Mouse (Mus musculus): ENCODE data around the gene Psmb9. TPM values are rescaled to one million over a fixed set of nuclear protein-coding genes. Genes with fewer than 3 reads are reported as not detected.

Psmb9 gene
- total RNA-seq, 2 experiments from 2014 or later: 1.8 to 2.2 TPM

DNA sequence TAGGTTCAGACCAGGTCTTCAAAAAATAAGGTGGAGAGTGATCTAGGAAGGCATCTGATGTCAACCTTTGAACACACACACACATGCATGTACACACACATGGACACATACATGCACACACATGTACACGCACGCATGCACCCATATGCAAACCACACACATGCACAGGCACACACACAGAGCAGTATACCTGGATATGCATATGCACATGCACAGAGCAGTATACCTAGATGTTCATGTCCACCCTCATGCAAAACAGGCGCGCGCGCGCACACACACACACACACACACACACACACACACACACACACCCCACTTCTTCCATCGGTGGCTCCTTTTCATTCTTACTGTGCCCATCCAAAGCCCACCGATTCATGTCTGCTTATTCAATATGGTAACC, 20.3 kb upstream of the Psmb9 start:
- DNase-seq (ENCODE audit: low spot score in 2 of 2): no peak
- intact Hi-C loops (cut with DNase I): no loop called here

DNA sequence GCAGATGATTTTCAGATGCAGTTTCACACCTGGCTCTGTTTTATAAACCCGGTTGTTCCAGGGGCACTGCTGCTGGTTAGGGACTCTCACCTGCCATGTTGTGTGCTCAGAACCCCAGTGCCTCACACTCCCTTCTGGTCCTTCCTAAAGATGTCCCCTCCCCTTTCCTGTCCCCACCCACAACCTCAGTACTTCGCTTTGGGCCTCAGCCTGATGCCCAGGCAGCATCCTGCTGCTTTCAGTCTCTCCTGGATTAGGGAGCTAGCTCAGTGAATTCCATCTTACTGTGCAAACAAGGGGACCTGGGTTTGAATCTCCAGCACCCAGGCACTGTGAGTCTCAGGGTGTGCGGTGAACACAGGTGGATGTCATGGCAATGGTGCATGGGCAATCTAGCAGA, 19.9 kb upstream of the Psmb9 start:
- intact Hi-C loops (cut with DNase I): no loop called here
- no peak for DNase-seq (ENCODE audit: low spot score in 2 of 2)

DNA sequence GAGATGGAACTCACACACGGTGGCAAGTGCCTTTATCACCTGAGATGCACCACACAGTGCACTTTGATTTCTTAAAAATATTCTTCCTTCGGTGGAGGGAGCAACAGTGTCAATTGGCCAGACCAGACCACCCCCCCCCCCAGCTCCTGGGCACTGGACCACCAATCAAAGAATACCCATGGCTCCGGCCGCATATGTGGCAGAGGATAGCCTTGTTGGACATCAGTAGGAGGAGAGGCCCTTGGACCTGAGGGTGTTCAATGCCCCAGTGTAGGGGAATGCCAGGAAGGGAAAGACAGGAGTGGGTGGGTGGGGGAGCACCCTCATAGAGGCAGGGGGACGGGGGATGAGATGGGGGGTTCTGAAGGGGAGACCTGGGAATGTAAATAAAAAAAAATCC, 19.2 kb upstream of the Psmb9 start:
- no peak for DNase-seq (ENCODE audit: low spot score in 2 of 2)
- intact Hi-C loops (cut with DNase I): no loop called here

DNA sequence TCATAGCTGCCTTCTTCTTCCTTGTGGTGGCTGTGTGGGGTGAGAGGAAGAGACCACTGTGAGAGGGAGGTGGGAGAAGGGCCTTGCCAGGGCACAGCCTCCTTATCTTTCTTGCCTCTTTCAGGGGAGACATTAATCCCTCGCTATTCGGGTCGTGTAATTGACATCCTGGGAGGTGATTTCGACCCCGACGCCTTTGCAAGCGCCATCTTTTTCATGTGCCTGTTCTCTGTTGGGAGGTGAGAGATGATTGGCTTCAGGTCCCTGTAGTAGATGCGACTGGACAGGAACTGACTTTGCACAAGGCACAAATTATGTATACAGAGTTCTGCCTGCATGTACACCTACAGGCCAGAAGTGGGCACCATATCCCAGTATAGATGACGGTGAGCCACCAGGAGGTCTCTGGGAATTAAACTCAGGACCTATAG, 18.2 kb upstream of the Psmb9 start:
- DNase-seq (ENCODE audit: low spot score in 2 of 2): peak in 1 of 2 experiments; percentile 38
- intact Hi-C loops (cut with DNase I): loop anchor here (2.0 kb wide), 1 partner anchor 35 kb away; no protein-coding TSS in a partner anchor

DNA sequence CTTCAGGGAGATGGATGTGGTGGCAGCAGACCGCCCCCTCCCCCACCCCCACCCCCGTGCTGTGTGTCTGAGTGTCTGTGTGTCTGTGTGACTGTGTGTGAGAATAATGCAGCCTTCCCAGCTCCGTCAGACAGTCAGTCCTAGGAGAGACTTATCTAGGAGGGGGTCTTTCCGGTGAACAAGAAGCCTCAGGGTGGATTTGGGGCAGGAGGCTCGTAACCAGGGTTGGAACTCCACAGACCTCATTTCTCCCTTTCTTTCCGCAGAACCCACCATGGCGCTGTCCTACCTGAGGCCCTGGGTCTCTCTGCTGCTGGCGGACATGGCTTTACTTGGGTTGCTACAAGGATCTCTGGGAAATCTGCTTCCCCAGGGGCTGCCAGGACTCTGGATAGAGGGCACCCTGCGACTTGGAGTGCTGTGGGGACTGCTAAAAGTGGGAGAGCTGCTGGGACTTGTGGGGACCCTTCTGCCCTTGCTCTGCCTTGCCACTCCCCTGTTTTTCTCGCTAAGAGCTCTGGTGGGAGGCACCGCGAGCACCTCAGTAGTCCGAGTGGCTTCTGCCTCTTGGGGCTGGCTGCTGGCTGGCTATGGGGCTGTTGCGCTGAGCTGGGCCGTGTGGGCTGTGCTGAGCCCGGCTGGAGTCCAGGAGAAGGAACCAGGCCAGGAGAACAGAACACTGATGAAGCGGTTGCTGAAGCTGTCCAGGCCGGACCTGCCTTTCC, 17.6 kb upstream of the Psmb9 start:
- intact Hi-C loops (cut with DNase I): loop anchor here (2.0 kb wide), 1 partner anchor 34 kb away; no protein-coding TSS in a partner anchor
- no peak for DNase-seq (ENCODE audit: low spot score in 2 of 2)

DNA sequence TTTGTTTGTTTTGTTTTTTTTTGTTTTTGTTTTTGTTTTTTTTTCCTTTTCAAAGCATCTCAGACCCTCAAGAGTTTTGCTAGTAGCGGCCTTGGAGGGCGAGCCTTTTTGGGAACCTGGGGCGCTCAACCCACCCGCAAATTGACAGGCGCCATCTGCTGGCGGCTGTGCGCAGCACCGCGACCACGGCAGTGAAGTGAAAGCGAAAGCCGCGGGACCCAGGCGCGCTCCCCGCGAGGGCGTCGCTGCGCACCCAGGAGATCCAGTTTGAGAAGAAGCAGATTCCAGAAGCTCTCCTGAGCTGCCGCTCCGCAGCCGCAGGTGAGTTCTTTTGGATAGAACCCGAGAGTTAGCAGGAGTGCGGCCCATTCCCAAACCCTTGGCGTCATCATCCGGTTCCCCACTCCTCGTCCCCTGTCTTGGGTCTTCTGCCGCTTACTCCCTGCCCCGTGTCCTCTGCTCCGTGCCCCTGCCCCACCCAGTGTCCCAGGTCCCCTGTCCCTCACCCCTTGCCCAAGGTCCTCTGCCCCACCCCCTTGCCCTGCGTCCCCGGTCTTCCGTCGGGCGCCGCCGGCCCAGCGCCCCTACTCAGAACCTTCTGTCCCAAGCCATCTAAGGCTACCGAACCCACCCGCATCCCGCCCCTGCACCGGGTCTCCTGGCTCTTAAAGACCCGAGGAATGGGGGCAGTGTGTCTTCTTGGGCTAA, 16.9 kb upstream of the Psmb9 start:
- DNase-seq (ENCODE audit: low spot score in 2 of 2): peak; percentile 72 to 88
- intact Hi-C loops (cut with DNase I): loop anchor here (2.0 kb wide), 1 partner anchor 34 kb away; no protein-coding TSS in a partner anchor

DNA sequence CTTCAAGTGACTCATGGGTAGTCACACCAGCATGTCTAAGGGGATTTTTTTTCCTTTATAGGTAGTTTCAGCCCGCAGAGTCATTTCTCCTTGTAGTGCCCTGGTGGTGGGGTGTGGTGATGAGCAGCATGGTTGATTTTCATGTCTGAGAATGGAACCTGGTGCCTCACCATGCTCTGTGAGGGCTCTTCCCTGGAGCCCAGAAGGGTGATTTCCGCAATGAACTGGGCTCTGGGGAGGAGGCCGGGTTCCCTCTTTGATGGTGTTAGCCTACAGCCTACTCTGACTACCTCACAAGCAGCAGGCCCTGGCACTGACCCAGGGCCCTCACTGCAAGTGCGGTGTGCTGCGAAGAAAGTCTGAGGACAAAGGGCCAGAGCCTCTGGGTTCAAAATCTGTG, 15.9 kb upstream of the Psmb9 start, which contains the start of gene Tap2:
Gene Tap2, plus strand, starts transcription at position 84 of the 400 bp plus-strand sequence.
- intact Hi-C loops (cut with DNase I): no loop called here
- DNase-seq (ENCODE audit: low spot score in 2 of 2): no peak

DNA sequence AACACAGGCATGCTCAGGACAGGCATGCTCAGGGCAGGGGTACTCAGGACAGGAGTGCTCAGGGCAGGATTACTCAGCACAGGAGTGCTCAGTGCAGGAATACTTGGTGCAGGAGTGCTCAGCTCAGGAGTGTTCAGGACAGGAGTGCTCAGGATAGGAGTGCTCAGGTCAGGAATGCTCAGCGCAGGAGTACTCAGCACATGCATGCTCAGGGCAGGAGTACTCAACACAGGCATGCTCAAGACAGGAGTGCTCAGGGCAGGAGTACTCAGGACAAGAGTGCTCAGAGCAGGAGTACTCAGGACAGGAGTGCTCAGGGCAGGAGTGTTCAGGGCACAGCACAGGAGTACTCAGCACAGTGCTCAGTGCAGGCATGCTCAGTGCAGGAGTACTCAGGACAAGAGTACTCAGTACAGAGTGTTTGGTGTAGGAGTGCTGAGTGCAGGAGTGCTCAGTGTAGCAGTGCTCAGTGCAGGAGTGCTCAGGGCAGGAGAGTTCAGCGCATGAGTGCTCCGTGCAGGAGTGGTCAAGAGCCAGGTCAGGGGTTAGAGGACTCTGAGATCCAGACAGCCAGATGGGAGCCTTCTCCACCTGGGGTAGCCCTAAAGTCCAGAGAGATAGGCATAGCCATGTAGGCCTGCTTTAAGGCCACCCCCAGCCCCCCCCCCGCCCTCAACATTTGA, 15.3 kb upstream of the Psmb9 start:
- no peak for DNase-seq (ENCODE audit: low spot score in 2 of 2)
- intact Hi-C loops (cut with DNase I): no loop called here

DNA sequence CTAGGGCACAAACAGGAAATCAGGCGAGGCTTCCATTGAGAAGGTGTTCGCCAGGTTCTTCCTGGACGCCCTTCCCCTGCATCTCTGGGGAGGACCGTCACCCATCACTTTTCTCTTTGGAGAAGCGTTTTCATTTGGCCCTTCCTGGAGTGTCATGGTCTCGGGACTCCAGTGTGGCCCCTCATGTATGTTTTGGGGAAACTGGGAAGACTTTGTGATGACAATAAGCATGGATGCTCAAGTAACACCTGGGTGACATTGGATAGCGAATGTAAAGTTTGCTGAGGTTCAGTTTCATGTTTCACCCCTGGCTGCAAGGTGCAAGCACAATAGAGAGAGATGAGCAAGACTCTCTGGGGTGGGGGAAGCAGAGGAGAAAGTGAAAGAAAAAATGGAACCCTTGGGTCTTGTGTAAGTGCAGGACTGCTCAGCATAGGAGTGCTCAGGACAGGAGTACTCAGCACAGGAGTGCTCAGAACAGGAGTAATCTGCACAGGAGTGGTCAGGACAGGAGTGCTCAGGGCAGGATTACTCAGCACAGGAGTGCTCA, 14.0 kb upstream of the Psmb9 start:
- intact Hi-C loops (cut with DNase I): no loop called here
- DNase-seq (ENCODE audit: low spot score in 2 of 2): no peak

DNA sequence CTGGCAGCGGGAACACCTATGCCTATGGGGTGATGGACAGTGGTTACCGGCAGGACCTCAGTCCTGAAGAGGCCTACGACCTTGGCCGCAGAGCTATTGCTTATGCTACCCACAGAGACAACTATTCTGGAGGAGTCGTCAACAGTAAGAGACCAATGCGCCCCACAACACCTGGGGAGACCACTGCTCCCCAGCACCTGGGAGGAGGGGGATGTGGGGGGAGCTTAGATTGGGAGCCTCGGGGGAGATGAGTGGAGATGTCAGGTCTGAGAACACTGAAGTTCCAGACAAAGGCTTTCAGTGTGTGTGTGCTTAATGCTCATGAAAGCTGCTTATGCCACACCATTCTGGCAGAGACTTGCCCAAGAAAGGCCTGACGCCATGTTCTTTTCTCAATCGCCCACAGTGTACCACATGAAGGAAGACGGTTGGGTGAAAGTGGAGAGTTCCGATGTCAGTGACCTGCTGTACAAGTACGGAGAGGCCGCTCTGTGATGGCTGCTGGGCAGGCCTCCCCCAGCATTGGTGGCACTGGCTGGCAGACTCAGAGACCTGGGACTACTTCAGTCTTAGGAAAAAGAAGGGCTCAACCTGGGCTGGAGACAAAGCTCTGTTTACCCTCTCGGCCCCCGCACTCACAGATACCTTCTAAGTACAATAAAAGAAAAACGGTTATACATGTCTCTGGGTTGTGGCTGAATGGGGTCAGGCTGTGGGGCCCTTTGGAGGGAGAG, 13.4 kb upstream of the Psmb9 start:
- no peak for DNase-seq (ENCODE audit: low spot score in 2 of 2)
- intact Hi-C loops (cut with DNase I): no loop called here

DNA sequence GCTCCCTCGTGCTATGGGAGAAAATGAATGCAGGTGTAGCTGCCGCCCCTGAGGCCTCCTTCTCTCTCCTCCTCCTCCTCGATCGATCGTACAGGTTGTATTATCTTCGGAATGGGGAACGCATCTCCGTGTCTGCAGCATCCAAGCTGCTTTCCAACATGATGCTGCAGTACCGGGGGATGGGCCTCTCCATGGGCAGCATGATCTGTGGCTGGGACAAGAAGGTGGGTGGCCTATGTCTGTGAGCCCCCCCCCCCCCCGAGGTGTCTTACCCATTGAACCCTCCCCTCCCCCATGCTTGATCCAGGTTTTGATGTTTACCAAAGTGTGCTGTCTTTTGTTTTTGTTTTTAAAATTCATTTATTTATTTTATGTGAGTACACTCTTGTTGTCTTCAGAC, 12.5 kb upstream of the Psmb9 start:
- intact Hi-C loops (cut with DNase I): no loop called here
- no peak for DNase-seq (ENCODE audit: low spot score in 2 of 2)

DNA sequence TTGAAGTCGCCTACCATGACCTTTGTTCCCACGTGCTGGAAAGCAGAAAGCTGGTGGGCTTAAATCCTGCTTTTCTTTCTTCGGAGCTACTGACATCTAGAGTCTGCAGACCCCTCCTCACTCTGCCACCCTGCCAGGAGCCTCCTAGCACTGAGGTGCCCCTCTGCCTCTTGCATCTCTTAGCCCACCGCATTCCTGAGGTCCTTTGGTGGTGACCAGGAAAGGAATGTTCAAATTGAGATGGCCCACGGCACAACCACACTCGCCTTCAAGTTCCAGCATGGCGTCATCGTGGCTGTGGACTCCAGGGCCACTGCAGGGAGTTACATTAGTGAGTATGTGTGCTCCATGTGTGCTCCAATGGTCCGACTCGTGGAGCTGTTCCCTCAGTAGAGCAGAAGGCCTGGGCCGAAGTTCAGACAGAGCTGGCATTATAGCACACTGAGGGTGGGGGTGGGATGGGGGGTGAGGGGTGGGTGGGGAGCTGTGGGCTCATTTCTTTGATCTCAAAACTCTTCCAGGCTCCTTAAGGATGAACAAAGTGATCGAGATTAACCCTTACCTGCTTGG, 11.6 kb upstream of the Psmb9 start:
- intact Hi-C loops (cut with DNase I): no loop called here
- no peak for DNase-seq (ENCODE audit: low spot score in 2 of 2)

DNA sequence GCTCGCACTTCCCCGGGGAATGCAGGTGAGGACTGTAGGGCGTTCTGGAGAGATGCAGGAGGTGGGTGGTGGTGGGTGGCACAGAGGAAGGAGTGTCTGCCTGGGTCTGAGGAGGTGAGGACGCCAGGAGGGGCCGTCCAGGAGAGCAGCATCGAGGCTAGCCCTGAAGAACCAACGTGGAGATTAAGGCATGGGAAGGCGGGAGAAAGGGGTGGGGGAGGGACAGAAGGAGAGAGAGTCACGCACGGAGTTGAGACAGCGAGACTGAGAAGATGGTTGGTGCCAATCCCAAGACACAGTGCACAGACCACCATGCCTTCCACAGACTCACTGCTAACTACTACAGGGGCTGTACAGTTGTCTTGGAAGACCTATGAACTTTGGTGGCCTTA, 11.0 kb upstream of the Psmb9 start:
- no peak for DNase-seq (ENCODE audit: low spot score in 2 of 2)
- intact Hi-C loops (cut with DNase I): no loop called here

DNA sequence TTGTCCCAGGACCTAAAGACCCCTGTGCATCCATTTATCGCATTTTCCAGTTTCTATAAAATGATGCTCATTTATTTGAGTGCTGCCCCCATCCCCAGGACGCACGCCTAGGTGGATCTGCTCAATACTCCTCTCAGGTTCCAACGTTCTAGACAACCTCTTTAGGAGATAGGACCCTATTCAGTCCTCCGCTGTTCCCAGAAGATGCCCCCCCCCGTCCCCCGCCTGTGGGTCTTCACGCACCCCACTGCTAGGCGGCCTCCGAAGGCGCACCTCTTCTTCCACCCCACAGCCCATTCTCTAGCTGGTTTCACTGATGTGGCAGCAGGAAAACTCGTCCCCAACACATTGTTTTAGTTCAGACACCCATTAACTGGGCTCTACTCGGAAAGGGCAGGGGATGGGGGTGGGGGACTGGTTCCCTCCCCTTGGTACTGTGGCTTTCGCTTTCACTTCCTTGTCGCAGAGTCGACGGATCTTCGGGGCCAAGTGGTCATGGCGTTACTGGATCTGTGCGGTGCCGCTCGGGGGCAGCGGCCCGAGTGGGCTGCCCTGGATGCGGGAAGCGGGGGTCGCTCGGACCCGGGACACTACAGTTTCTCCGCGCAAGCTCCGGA, 10.4 kb upstream of the Psmb9 start:
- intact Hi-C loops (cut with DNase I): no loop called here
- no peak for DNase-seq (ENCODE audit: low spot score in 2 of 2)

DNA sequence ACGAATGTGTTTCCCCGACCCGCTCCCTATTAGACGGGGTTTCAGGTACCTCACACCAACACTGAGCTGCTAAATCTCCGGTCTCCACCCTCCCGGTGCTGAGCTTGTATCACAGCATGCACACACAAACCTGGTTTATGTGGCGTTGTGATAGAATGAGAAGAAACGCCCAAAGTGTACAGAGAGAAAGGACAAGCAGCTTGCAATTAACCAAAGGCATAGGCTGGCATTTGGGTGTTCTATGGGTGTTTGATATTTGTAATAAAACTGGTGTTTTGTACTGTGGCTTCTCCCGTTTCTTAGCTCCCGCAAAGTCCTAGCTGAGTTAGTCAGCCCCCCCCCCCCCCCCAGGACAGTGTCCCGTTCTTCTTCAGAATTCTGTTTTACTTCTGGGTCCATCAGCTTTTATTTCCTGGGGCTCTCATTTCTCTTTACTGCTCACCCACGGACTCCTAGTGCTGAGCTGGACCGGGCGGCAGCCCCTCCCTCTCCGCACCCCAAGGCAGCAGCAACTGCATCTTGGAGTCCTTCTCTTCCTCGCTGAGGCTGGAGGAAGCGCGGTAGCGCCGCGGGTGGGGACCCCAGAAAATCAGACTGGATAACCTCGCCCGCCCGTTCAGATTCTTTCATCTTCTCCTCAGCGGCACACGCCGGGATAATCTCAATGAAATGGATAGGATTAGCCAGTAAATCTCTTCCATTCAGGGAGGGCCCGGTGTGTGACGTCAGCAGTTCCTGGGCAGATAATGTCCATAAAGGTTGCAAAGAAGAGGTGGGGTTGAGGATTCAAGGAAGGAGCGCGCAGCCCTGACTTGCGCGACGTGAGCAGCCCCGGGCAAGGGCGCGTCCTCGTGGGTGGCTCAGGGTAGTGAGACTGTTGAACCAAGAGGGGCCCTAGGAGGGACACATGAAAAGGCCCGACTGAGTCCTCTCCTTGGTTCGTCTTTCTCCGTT, 9.7 kb upstream of the Psmb9 start, which contains the start of gene Psmb8:
Gene Psmb8, plus strand, starts transcription at position 781 of the 954 bp plus-strand sequence.
- peak; percentile 87 to 91 for DNase-seq (ENCODE audit: low spot score in 2 of 2)
- intact Hi-C loops (cut with DNase I): no loop called here

DNA sequence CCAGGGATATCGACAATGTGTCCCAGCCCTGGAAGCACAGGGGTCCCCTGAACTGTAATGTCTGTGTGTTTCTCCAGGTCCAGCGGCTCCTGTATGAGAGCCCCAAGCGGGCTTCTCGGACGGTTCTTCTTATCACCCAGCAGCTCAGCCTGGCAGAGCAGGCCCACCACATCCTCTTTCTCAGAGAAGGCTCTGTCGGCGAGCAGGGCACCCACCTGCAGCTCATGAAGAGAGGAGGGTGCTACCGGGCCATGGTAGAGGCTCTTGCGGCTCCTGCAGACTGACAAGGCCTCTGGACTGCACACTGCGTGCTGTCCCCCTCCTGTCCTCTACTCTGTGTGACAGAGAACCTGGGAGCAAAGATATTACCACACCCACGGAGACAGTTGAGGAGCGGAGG, 8.9 kb upstream of the Psmb9 start:
- intact Hi-C loops (cut with DNase I): no loop called here

DNA sequence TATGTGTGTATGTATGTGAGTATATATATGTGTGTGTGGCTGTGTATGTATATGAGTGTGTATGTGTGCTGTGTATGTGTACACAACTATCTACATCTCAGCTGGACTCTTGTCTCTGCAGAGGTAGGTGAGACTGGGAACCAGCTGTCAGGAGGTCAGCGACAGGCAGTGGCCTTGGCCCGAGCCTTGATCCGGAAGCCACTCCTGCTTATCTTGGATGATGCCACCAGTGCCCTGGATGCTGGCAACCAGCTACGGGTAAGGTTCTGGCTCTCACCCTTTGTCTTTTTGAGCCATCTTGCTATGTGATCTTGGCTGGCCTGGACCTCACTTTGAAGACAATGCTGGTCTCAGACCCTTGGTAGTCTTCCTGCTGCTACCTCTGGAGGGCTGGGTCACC, 7.2 kb upstream of the Psmb9 start:
- intact Hi-C loops (cut with DNase I): no loop called here
- no peak for DNase-seq (ENCODE audit: low spot score in 2 of 2)

More for the DNA sequence above, 8.9 kb upstream of the Psmb9 start:
- no peak for DNase-seq (ENCODE audit: low spot score in 2 of 2)
